Mouse (Mus musculus) c-Kit-negative CD71-positive TER-119-positive erythroid progenitor cells, embryonic 14.5 days (primary cell): ENCODE data around the gene Ahnak2.

Source experiments
- DNase-seq: peaks from one replicate; pipeline ENCODE4 v3.0.0-alpha.2; 2013; ENCODE audit warnings: low read depth, low spot score

Ahnak2 gene

GRCm38 (mm10) chr12:112796551-112797510, 5.6 kb downstream of the Ahnak2 start:
- DNase-seq, result no peak

GRCm38 (mm10) chr12:112795466-112796104, 6.9 kb downstream of the Ahnak2 start:
- no peak for DNase-seq

- DNase-seq, result no peak
Observed at GRCm38 (mm10) chr12:112794998-112795397, 7.5 kb downstream of the Ahnak2 start.

- no peak for DNase-seq
Observed at GRCm38 (mm10) chr12:112794356-112794816, 8.1 kb downstream of the Ahnak2 start.

GRCm38 (mm10) chr12:112793601-112794355, 8.7 kb downstream of the Ahnak2 start:
- DNase-seq, result no peak

- no peak for DNase-seq
Observed at GRCm38 (mm10) chr12:112791026-112791425, 11.4 kb downstream of the Ahnak2 start.

- DNase-seq, result no peak
Observed at GRCm38 (mm10) chr12:112774481-112774880, 28.0 kb downstream of the Ahnak2 start.

GRCm38 (mm10) chr12:112774026-112774425, 28.4 kb downstream of the Ahnak2 start:
- DNase-seq, result no peak

GRCm38 (mm10) chr12:112773366-112773765, 29.1 kb downstream of the Ahnak2 start:
- no peak for DNase-seq

- no peak for DNase-seq
Observed at GRCm38 (mm10) chr12:112772306-112772705, 30.2 kb downstream of the Ahnak2 start.

GRCm38 (mm10) chr12:112770396-112770795, 32.1 kb downstream of the Ahnak2 start:
- no peak for DNase-seq

- DNase-seq, result no peak
Observed at GRCm38 (mm10) chr12:112769751-112770150, 32.7 kb downstream of the Ahnak2 start.

GRCm38 (mm10) chr12:112769031-112769430, 33.4 kb downstream of the Ahnak2 start:
- DNase-seq, result no peak

GRCm38 (mm10) chr12:112768166-112768565, 34.3 kb downstream of the Ahnak2 start:
- DNase-seq, result no peak

GRCm38 (mm10) chr12:112767036-112767890, 35.2 kb downstream of the Ahnak2 start:
- DNase-seq, result no peak

GRCm38 (mm10) chr12:112766586-112766985, 35.9 kb downstream of the Ahnak2 start:
- no peak for DNase-seq

GRCm38 (mm10) chr12:112764991-112765390, 37.5 kb downstream of the Ahnak2 start:
- DNase-seq, result no peak

- no peak for DNase-seq
Observed at GRCm38 (mm10) chr12:112764141-112764540, 38.3 kb downstream of the Ahnak2 start.

- DNase-seq, result no peak
Observed at GRCm38 (mm10) chr12:112763176-112763575, 39.3 kb downstream of the Ahnak2 start.

GRCm38 (mm10) chr12:112762018-112762417, 40.4 kb downstream of the Ahnak2 start:
- no peak for DNase-seq

GRCm38 (mm10) chr12:112761411-112761810, 41.0 kb downstream of the Ahnak2 start:
- no peak for DNase-seq
